Mouse (Mus musculus) liver, postnatal 0 days (tissue): ENCODE measurements around the gene Ccdc62.
A peak's percentile ranks its signal among the peaks of the same experiment; 100 is the strongest.

Experiments
- CTCF ChIP-seq: sonication (generic); IDR thresholded peaks from 2 replicates; pipeline ENCODE4 v1.5.1; 2016; ENCODE audit warnings: antibody characterized with exemption, low read depth
- EP300 ChIP-seq: IDR thresholded peaks from 2 replicates; pipeline ENCODE4 v1.6.1; 2016; ENCODE audit warnings: antibody characterized with exemption, low read depth, mild to moderate bottlenecking

- TF ChIP-seq CTCF (0 out of 2 replicates have a peak, but pooled peaks have one; percentile 4), EP300 (peak; percentile 58)
These were observed 74.1 kb downstream of the Ccdc62 start for GRCm38 (mm10) chr5:124004356-124005150.
